In the genomic region with DNA sequence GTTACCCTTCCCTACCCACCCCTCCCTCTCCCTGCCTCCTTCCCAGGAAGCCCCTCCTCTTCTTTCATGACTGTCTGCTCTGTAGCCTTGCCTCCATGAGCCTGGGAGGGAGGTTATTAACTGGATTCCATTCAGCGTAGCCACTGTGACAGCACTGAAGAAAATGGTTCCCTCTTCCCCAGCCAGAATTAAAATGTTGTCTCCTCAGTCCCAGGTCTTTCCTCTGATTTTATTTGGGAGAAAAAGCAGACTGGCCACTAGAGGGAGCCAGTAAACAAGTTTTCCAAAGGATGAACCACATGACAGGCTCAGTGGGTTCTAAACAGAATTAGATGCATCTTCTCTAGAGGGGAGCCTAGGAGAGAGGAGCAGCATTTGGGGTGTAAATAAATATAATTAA, we compare ENCODE assay signal across 8 mouse cellular contexts. TPM values are rescaled to one million over a fixed set of nuclear protein-coding genes. Genes with fewer than 3 reads are reported as not detected.
DNase-seq lines count a peak whose midpoint lies in the region; ATAC-seq and TF ChIP-seq lines count a peak whose summit lies in the region.

No protein-coding gene starts in this region.

- no peak overlapping the region for H3K4me3 ChIP-seq in gastrocnemius, adult 2 months
- no peak overlapping the region for H3K4me3 ChIP-seq in kidney, embryonic 15.5 days (replicated peaks)
- H3K4me3 ChIP-seq in limb, embryonic 14.5 days (replicated peaks; ENCODE audit: low read length): no peak overlapping the region
- no peak overlapping the region for H3K4me3 ChIP-seq in neural tube, embryonic 11.5 days (ENCODE audit: low read depth, low read length)

- WGBS in kidney, embryonic 15.5 days: 42% methylated on average over 1 of the region's 1 CpGs
- WGBS in limb, embryonic 14.5 days: 37% methylated on average over 1 of the region's 1 CpGs
- WGBS in neural tube, embryonic 11.5 days: 66% methylated on average over 1 of the region's 1 CpGs

- TF ChIP-seq CTCF in gastrocnemius, adult 2 months (IDR thresholded peaks at IDR 0.05): peak; percentile 76

- no peak overlapping the region for H3K4me2 ChIP-seq in kidney, embryonic 15.5 days
- H3K4me2 ChIP-seq in limb, embryonic 14.5 days (replicated peaks; ENCODE audit: low read depth, low read length, severe bottlenecking): no peak overlapping the region
- H3K4me2 ChIP-seq in neural tube, embryonic 11.5 days (ENCODE audit: low read depth): no peak overlapping the region

- no peaks in the 10 kb centered on the region for H3K9me3 ChIP-seq in kidney, embryonic 15.5 days (replicated peaks)
- no peaks in the 10 kb centered on the region for H3K9me3 ChIP-seq in limb, embryonic 14.5 days (ENCODE audit: control insufficient read depth, low read length)
- H3K9me3 ChIP-seq in neural tube, embryonic 11.5 days (ENCODE audit: control insufficient read depth, low read length): no peaks in the 10 kb centered on the region

- H3K4me1 ChIP-seq in kidney, embryonic 15.5 days: peaks cover 6% of the 10 kb centered on the region; the same call in 1 of the 2 replicates
- H3K4me1 ChIP-seq in limb, embryonic 14.5 days (ENCODE audit: control insufficient read depth, insufficient read depth, low read length): no peaks in the 10 kb centered on the region
- no peaks in the 10 kb centered on the region for H3K4me1 ChIP-seq in neural tube, embryonic 11.5 days (ENCODE audit: control insufficient read depth, insufficient read depth, low read length)

- no peak for TF ChIP-seq POLR2A in limb, embryonic 14.5 days (IDR thresholded peaks at IDR 0.05; ENCODE audit: borderline replicate concordance, extremely low read depth, insufficient read depth, insufficient read length)

- H3K36me3 ChIP-seq in kidney, embryonic 15.5 days: peaks cover 47% of the 10 kb centered on the region
- peaks cover 25% of the 10 kb centered on the region for H3K36me3 ChIP-seq in limb, embryonic 14.5 days (ENCODE audit: control insufficient read depth, insufficient read depth, low read length)
- H3K36me3 ChIP-seq in neural tube, embryonic 11.5 days (ENCODE audit: control insufficient read depth, insufficient read depth, low read length): no peaks in the 10 kb centered on the region

- no peak overlapping the region for H3K9ac ChIP-seq in kidney, embryonic 15.5 days
- no peak overlapping the region for H3K9ac ChIP-seq in limb, embryonic 14.5 days (ENCODE audit: low read depth, low read length, severe bottlenecking)
- no peak overlapping the region for H3K9ac ChIP-seq in neural tube, embryonic 11.5 days (ENCODE audit: low read length)

- no peaks in the 10 kb centered on the region for H3K27me3 ChIP-seq in kidney, embryonic 15.5 days
- no peaks in the 10 kb centered on the region for H3K27me3 ChIP-seq in limb, embryonic 14.5 days (ENCODE audit: control insufficient read depth, insufficient read depth, low read length)
- no peaks in the 10 kb centered on the region for H3K27me3 ChIP-seq in neural tube, embryonic 11.5 days (ENCODE audit: control insufficient read depth, insufficient read depth, low read length)

- intact Hi-C loops in gastrocnemius, adult 2 months (cut with DNase I): loop anchor here (5.0 to 10.0 kb wide), 2 partner anchors 295 to 378 kb away; a partner anchor contains a TSS

- DNase-seq in 3134 (ENCODE audit: extremely low read depth, insufficient read length, low spot score) (peak; percentile 19), NIH3T3 (ENCODE audit: low read depth) (peak; percentile 90)
- peak; percentile 82 to 87 for DNase-seq in cerebellum, postnatal 14 days
- peak; percentile 33 for DNase-seq in gastrocnemius, adult 2 months
- DNase-seq in limb, embryonic 14.5 days (ENCODE audit: low spot score): peak; percentile 84
- DNase-seq in neural tube, embryonic 11.5 days (ENCODE audit: low spot score): peak; percentile 60
- DNase-seq in thymus, postnatal 4 days: peak; percentile 60

- no peak overlapping the region for H3K27ac ChIP-seq in gastrocnemius, adult 2 months
- H3K27ac ChIP-seq in kidney, embryonic 15.5 days: no peak overlapping the region
- no peak overlapping the region for H3K27ac ChIP-seq in limb, embryonic 14.5 days (replicated peaks; ENCODE audit: low read depth, low read length)
- no peak overlapping the region for H3K27ac ChIP-seq in neural tube, embryonic 11.5 days (ENCODE audit: low read depth, low read length)

- ATAC-seq in kidney, embryonic 15.5 days (replicated peaks; ENCODE audit: low FRiP score): peak; percentile 69
- peak; percentile 70 for ATAC-seq in limb, embryonic 14.5 days (ENCODE audit: low FRiP score, low read depth)
- peak; percentile 80; the same call in 1 of the 2 replicates for ATAC-seq in neural tube, embryonic 11.5 days (ENCODE audit: insufficient read depth, low FRiP score, low TSS enrichment)

RNA-seq across cellular contexts. Expression of a gene that starts 27.2 kb away (rescaled TPM):
- 1 to 10 TPM; 9.2 to 9.4 TPM for total RNA-seq in gastrocnemius, adult 2 months (2021)
- polyA plus RNA-seq in kidney, embryonic 15.5 days (2015; fragmentation: Nextera tagmentation; extraction: Ambion mirVana): 45.3 and 48.5 TPM in 2 replicates
- 27.6 and 41.8 TPM in 2 replicates for polyA plus RNA-seq in limb, embryonic 14.5 days (2012; rRNA removed)
- polyA plus RNA-seq in limb, embryonic 14.5 days (2014; fragmentation: Nextera tagmentation; extraction: Ambion mirVana): 44.0 and 44.4 TPM in 2 replicates
- polyA plus RNA-seq in neural tube, embryonic 11.5 days (2014; fragmentation: Nextera tagmentation; extraction: Ambion mirVana): 57.5 and 60.4 TPM in 2 replicates

RNA-seq across cellular contexts. Expression of a gene that starts 27.3 kb away (rescaled TPM):
- total RNA-seq in gastrocnemius, adult 2 months (2021): 1 to 10 TPM; 5.8 to 5.9 TPM
- 24.9 and 26.1 TPM in 2 replicates for polyA plus RNA-seq in kidney, embryonic 15.5 days (2015; fragmentation: Nextera tagmentation; extraction: Ambion mirVana)
- polyA plus RNA-seq in limb, embryonic 14.5 days (2012; rRNA removed): 23.3 and 24.3 TPM in 2 replicates
- 34.1 and 36.0 TPM in 2 replicates for polyA plus RNA-seq in limb, embryonic 14.5 days (2014; fragmentation: Nextera tagmentation; extraction: Ambion mirVana)
- polyA plus RNA-seq in neural tube, embryonic 11.5 days (2014; fragmentation: Nextera tagmentation; extraction: Ambion mirVana): 47.3 and 47.9 TPM in 2 replicates

Comparison
In these comparisons a context has a peak if more than half of its experiments do, and no peak if none do; other contexts are left out.
1. DNase-seq: peak in every context shown above with its lines; median percentile 90 in NIH3T3; 84 in cerebellum, postnatal 14 days; 84 in limb, embryonic 14.5 days; 60 in neural tube, embryonic 11.5 days; 60 in thymus, postnatal 4 days; 33 in gastrocnemius, adult 2 months; 19 in 3134.